Mouse (Mus musculus): Measurements from ENCODE around the gene Ankrd35. TPM values are rescaled to one million over a fixed set of nuclear protein-coding genes. Genes with fewer than 3 reads are reported as not detected.

Gene Ankrd35
- polyA plus RNA-seq, 1 experiment = 0.97 TPM

DNA sequence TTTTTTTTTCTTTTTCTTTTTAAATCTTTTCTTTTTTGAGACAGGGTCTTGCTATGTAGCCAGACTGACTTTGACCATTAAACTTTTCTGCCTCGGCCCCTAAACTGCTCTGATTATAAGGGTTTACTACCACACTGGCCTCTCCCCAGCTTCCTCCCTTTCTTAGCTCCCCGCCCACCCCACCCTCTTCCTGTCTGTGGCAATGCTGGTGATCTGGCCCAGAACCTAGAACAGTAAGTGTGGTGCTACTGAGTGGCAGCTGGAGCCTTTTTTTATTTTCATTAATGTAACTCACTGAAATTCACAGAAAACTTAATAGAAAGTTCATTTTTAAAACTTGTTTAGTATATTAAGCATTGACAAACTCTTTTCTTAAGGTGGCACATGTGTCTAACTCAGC is 45.9 kb downstream of the Ankrd35 start:
- Histone ChIP-seq H3K4me1 (ENCODE audit: control insufficient read depth, insufficient read depth, insufficient read length) (peaks cover 3% of the 10 kb centered on the region; the same call in 1 of the 2 replicates), H3K27me3 (ENCODE audit: control insufficient read depth, insufficient read depth, low read length) (no peaks in the 10 kb centered on the region), H3K36me3 (ENCODE audit: control insufficient read depth, insufficient read depth, low read length) (peaks cover 39% of the 10 kb centered on the region), H3K4me3 (ENCODE audit: extremely low read depth, insufficient read depth, insufficient read length) (no peak overlapping the region), H3K27ac (ENCODE audit: insufficient read depth, low read length) (peak overlapping the region; percentile 23)
- WGBS = 9% methylated on average over 2 of the region's 2 CpGs
- TF ChIP-seq POLR2A (IDR thresholded peaks at IDR 0.05; ENCODE audit: low read depth, low read length) = no peak
- no peak for TF ChIP-seq CTCF (IDR thresholded peaks at IDR 0.05; ENCODE audit: extremely low read depth, insufficient read depth, insufficient read length, insufficient replicate concordance)
- DNase-seq (ENCODE audit: low read depth in 1 of 2, low spot score in 2 of 2) = no peak

GRCm38 (mm10) chr3:96719173-96719572 is 49.2 kb downstream of the Ankrd35 start:
- DNase-seq (ENCODE audit: low read depth in 1 of 2, low spot score in 2 of 2) = no peak
- Histone ChIP-seq H3K36me3 (ENCODE audit: control insufficient read depth, insufficient read depth, low read length) (peaks cover 34% of the 10 kb centered on the region), H3K27me3 (ENCODE audit: control insufficient read depth, insufficient read depth, low read length) (no peaks in the 10 kb centered on the region), H3K4me3 (ENCODE audit: extremely low read depth, insufficient read depth, insufficient read length) (no peak overlapping the region), H3K4me1 (ENCODE audit: control insufficient read depth, insufficient read depth, insufficient read length) (peaks cover 3% of the 10 kb centered on the region; the same call in 1 of the 2 replicates), H3K27ac (ENCODE audit: insufficient read depth, low read length) (no peak overlapping the region)
- WGBS = 80% methylated on average over 14 of the region's 14 CpGs
- TF ChIP-seq CTCF (IDR thresholded peaks at IDR 0.05; ENCODE audit: extremely low read depth, insufficient read depth, insufficient read length, insufficient replicate concordance) (no peak), POLR2A (IDR thresholded peaks at IDR 0.05; ENCODE audit: low read depth, low read length) (no peak)

DNA sequence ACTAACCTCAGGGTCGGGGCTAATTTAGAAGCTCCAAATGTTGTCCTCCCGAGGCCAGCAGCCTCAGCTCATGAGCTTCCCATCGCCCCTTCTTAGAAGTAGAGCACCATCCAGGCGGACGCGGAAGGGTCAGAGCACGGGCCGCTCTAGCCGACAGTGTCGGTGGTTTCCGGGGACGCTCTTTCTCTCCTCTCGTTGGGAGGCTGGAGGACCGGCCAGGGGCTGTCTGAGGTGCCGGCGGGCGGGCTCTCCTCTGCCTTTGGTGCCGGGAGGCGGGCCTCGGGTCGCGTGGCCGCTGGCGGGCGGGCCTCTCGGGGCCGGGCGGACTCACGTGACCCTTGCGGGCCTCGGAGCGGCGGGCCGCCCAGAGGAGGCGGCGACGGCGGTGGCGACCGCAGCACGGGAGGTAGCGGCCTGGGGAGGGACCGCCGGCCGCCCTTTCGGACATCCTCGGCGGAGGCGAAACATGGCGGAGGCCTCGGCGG is 57.5 kb downstream of the Ankrd35 start, which contains the start of the genes Polr3c and Rnf115:
TSS of gene Polr3c (minus strand) at position 286 of the 485 bp plus-strand sequence.
TSS of gene Rnf115 (plus strand) at position 322 of the 485 bp plus-strand sequence.
- peak; percentile 86 to 96 for DNase-seq (ENCODE audit: low read depth in 1 of 2, low spot score in 2 of 2)
- Histone ChIP-seq H3K4me1 (ENCODE audit: control insufficient read depth, insufficient read depth, insufficient read length) (peaks cover 5% of the 10 kb centered on the region), H3K27me3 (ENCODE audit: control insufficient read depth, insufficient read depth, low read length) (no peaks in the 10 kb centered on the region), H3K4me3 (ENCODE audit: extremely low read depth, insufficient read depth, insufficient read length) (peak within 1 kb of the TSS; percentile 83), H3K36me3 (ENCODE audit: control insufficient read depth, insufficient read depth, low read length) (peaks cover 9% of the 10 kb centered on the region), H3K27ac (ENCODE audit: insufficient read depth, low read length) (peak within 1 kb of the TSS; percentile 89)
- TF ChIP-seq CTCF (IDR thresholded peaks at IDR 0.05; ENCODE audit: extremely low read depth, insufficient read depth, insufficient read length, insufficient replicate concordance) (no peak), POLR2A (IDR thresholded peaks at IDR 0.05; ENCODE audit: low read depth, low read length) (peak; percentile 53; the same call in 1 of the 2 replicates)
- WGBS = 2% methylated on average over 44 of the region's 52 CpGs

- peak overlapping the region; percentile 83 for H3K4me3 ChIP-seq (ENCODE audit: extremely low read depth, insufficient read depth, insufficient read length)
- H3K4me1 ChIP-seq (ENCODE audit: control insufficient read depth, insufficient read depth, insufficient read length) = peaks cover 5% of the 10 kb centered on the region
- peak overlapping the region; percentile 89 for H3K27ac ChIP-seq (ENCODE audit: insufficient read depth, low read length)
- H3K36me3 ChIP-seq (ENCODE audit: control insufficient read depth, insufficient read depth, low read length) = peaks cover 6% of the 10 kb centered on the region
- TF ChIP-seq CTCF (IDR thresholded peaks at IDR 0.05; ENCODE audit: extremely low read depth, insufficient read depth, insufficient read length, insufficient replicate concordance) = no peak
- TF ChIP-seq POLR2A (IDR thresholded peaks at IDR 0.05; ENCODE audit: low read depth, low read length) = no peak
- no peaks in the 10 kb centered on the region for H3K27me3 ChIP-seq (ENCODE audit: control insufficient read depth, insufficient read depth, low read length)
- WGBS = under 1% methylated on average over 42 of the region's 42 CpGs
- peak in 1 of 2 experiments; percentile 26 for DNase-seq (ENCODE audit: low read depth in 1 of 2, low spot score in 2 of 2)
Measured at GRCm38 (mm10) chr3:96727828-96728633, 58.1 kb downstream of the Ankrd35 start.

DNA sequence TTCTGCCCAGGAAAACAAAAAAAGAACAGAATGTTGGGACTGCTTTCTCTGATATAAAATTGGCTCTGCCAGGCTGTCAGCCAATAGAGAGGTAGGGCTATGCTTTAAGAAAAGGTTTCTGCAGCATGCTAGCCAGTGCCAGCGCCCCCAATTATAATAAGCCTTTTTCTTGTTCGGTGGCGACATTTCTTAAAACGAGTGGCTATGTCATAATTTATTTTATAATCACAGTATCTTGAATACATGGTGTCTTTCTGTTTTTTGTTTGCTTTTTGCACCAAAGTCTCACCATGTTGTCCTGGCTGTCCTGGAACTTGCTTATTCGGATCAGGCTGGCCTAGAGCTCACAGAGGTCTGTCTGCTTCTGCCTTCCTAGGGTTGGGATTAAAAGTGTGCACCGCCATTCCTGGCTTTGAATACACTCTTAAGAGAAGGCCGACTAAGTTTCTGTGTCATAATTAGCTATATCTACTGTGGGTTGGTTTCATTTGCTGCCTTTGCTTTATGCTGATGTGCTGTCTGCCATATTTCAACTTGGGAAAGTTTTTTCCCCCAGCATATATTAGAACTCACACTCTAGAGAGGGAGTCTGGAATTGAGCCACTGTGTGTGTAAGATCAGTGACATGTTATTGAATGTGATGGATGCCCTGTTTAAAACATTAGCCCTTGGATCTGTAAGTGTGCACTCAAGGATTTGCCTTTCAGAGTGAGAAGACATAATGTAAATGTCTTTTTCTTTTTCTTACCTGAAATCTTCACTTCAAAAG is 58.9 kb downstream of the Ankrd35 start:
- Histone ChIP-seq H3K27me3 (ENCODE audit: control insufficient read depth, insufficient read depth, low read length) (no peaks in the 10 kb centered on the region), H3K4me3 (ENCODE audit: extremely low read depth, insufficient read depth, insufficient read length) (peak overlapping the region; percentile 83; the same call in 1 of the 2 replicates), H3K4me1 (ENCODE audit: control insufficient read depth, insufficient read depth, insufficient read length) (peaks cover 5% of the 10 kb centered on the region), H3K27ac (ENCODE audit: insufficient read depth, low read length) (no peak overlapping the region), H3K36me3 (ENCODE audit: control insufficient read depth, insufficient read depth, low read length) (peaks cover 2% of the 10 kb centered on the region)
- no peak for DNase-seq (ENCODE audit: low read depth in 1 of 2, low spot score in 2 of 2)
- no peak for TF ChIP-seq POLR2A (IDR thresholded peaks at IDR 0.05; ENCODE audit: low read depth, low read length)
- TF ChIP-seq CTCF (IDR thresholded peaks at IDR 0.05; ENCODE audit: extremely low read depth, insufficient read depth, insufficient read length, insufficient replicate concordance) = no peak
- 39% methylated on average over 7 of the region's 7 CpGs for WGBS

GRCm38 (mm10) chr3:96729403-96729784 is 59.5 kb downstream of the Ankrd35 start:
- TF ChIP-seq POLR2A (IDR thresholded peaks at IDR 0.05; ENCODE audit: low read depth, low read length) = no peak
- no peak for TF ChIP-seq CTCF (IDR thresholded peaks at IDR 0.05; ENCODE audit: extremely low read depth, insufficient read depth, insufficient read length, insufficient replicate concordance)
- DNase-seq (ENCODE audit: low read depth in 1 of 2, low spot score in 2 of 2) = no peak
- Histone ChIP-seq H3K4me1 (ENCODE audit: control insufficient read depth, insufficient read depth, insufficient read length) (peaks cover 7% of the 10 kb centered on the region), H3K27ac (ENCODE audit: insufficient read depth, low read length) (no peak overlapping the region), H3K36me3 (ENCODE audit: control insufficient read depth, insufficient read depth, low read length) (no peaks in the 10 kb centered on the region), H3K27me3 (ENCODE audit: control insufficient read depth, insufficient read depth, low read length) (no peaks in the 10 kb centered on the region), H3K4me3 (ENCODE audit: extremely low read depth, insufficient read depth, insufficient read length) (no peak overlapping the region)
- 35% methylated on average over 3 of the region's 3 CpGs for WGBS

All from spleen, adult 2 months (tissue).